Mouse (Mus musculus): ENCODE measurements at regions not wholly inside any gene's neighbourhood (a gene's known extent, or its start where the extent isn't known, plus 50 kb on each side); places are given as distances from the start of the nearest gene placed in this dataset.

GRCm38 (mm10) chr2:160148936-160149335 is 185.0 kb downstream of the Gm826 start:
- H3K4me2 ChIP-seq (ENCODE audit: low read depth, low read length): no peak overlapping the region
- WGBS: 82% methylated on average over 3 of the region's 3 CpGs
- no peaks in the 10 kb centered on the region for H3K27me3 ChIP-seq (ENCODE audit: control insufficient read depth, insufficient read depth, low read length)
- DNase-seq (ENCODE audit: low spot score): no peak
- no peak overlapping the region for H3K27ac ChIP-seq (ENCODE audit: low read depth)
- H3K9ac ChIP-seq (replicated peaks; ENCODE audit: low read depth, low read length): no peak overlapping the region
- no peaks in the 10 kb centered on the region for H3K4me1 ChIP-seq (ENCODE audit: control insufficient read depth, insufficient read depth)
- H3K9me3 ChIP-seq (replicated peaks; ENCODE audit: control insufficient read depth, low read length): no peaks in the 10 kb centered on the region
- no peak for TF ChIP-seq EP300 (IDR thresholded peaks at IDR 0.05; ENCODE audit: low read depth)
- TF ChIP-seq CTCF (IDR thresholded peaks at IDR 0.05; ENCODE audit: low read depth): no peak
- ATAC-seq (ENCODE audit: insufficient read depth, low read depth): no peak
- H3K4me3 ChIP-seq (ENCODE audit: low read depth, low read length): no peak overlapping the region
- H3K36me3 ChIP-seq (replicated peaks; ENCODE audit: control insufficient read depth, insufficient read depth, low read length): no peaks in the 10 kb centered on the region

- no peaks in the 10 kb centered on the region for H3K27me3 ChIP-seq (ENCODE audit: control insufficient read depth, insufficient read depth, low read length)
- no peak overlapping the region for H3K4me3 ChIP-seq (ENCODE audit: low read depth, low read length)
- H3K4me2 ChIP-seq (ENCODE audit: low read depth, low read length): no peak overlapping the region
- TF ChIP-seq EP300 (IDR thresholded peaks at IDR 0.05; ENCODE audit: low read depth) (no peak), CTCF (IDR thresholded peaks at IDR 0.05; ENCODE audit: low read depth) (no peak)
- H3K4me1 ChIP-seq (ENCODE audit: control insufficient read depth, insufficient read depth): no peaks in the 10 kb centered on the region
- ATAC-seq (ENCODE audit: insufficient read depth, low read depth) (no peak), DNase-seq (ENCODE audit: low spot score) (no peak)
- no peak overlapping the region for H3K27ac ChIP-seq (ENCODE audit: low read depth)
- no peaks in the 10 kb centered on the region for H3K36me3 ChIP-seq (replicated peaks; ENCODE audit: control insufficient read depth, insufficient read depth, low read length)
- H3K9ac ChIP-seq (replicated peaks; ENCODE audit: low read depth, low read length): no peak overlapping the region
- no peaks in the 10 kb centered on the region for H3K9me3 ChIP-seq (replicated peaks; ENCODE audit: control insufficient read depth, low read length)
- 73% methylated on average over 10 of the region's 10 CpGs for WGBS
These were observed 185.4 kb downstream of the Gm826 start for GRCm38 (mm10) chr2:160148516-160148915.

DNA sequence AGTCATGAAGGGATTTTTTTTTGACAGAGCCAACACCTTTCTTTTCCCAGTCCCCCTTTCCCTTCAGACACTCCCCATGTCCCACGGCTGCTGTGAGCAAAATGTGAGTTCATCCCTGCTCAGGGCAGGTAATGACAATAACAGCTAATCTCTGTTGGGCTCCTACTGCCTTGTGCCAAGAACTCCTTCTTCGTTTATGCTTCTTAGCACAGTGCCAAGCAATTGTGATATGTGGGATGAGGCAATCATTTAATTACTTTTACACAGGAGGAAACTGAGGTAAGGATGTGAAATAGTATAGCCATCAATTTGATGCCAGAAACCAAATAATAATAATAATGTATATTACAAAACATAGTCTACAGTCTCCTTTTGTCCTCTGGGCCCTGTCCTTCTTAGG is 185.9 kb downstream of the Gm826 start:
- H3K27me3 ChIP-seq (ENCODE audit: control insufficient read depth, insufficient read depth, low read length): no peaks in the 10 kb centered on the region
- no peaks in the 10 kb centered on the region for H3K4me1 ChIP-seq (ENCODE audit: control insufficient read depth, insufficient read depth)
- H3K4me2 ChIP-seq (ENCODE audit: low read depth, low read length): no peak overlapping the region
- DNase-seq (ENCODE audit: low spot score) (no peak), ATAC-seq (ENCODE audit: insufficient read depth, low read depth) (no peak)
- WGBS: 50% methylated on average over 2 of the region's 2 CpGs
- H3K4me3 ChIP-seq (ENCODE audit: low read depth, low read length): no peak overlapping the region
- TF ChIP-seq EP300 (IDR thresholded peaks at IDR 0.05; ENCODE audit: low read depth): no peak
- no peak for TF ChIP-seq CTCF (IDR thresholded peaks at IDR 0.05; ENCODE audit: low read depth)
- H3K36me3 ChIP-seq (replicated peaks; ENCODE audit: control insufficient read depth, insufficient read depth, low read length): no peaks in the 10 kb centered on the region
- no peaks in the 10 kb centered on the region for H3K9me3 ChIP-seq (replicated peaks; ENCODE audit: control insufficient read depth, low read length)
- H3K27ac ChIP-seq (ENCODE audit: low read depth): no peak overlapping the region
- no peak overlapping the region for H3K9ac ChIP-seq (replicated peaks; ENCODE audit: low read depth, low read length)

- Histone ChIP-seq H3K27ac (ENCODE audit: low read depth) (no peak overlapping the region), H3K27me3 (ENCODE audit: control insufficient read depth, insufficient read depth, low read length) (no peaks in the 10 kb centered on the region), H3K4me2 (ENCODE audit: low read depth, low read length) (no peak overlapping the region), H3K4me1 (ENCODE audit: control insufficient read depth, insufficient read depth) (no peaks in the 10 kb centered on the region), H3K9me3 (replicated peaks; ENCODE audit: control insufficient read depth, low read length) (no peaks in the 10 kb centered on the region), H3K36me3 (replicated peaks; ENCODE audit: control insufficient read depth, insufficient read depth, low read length) (no peaks in the 10 kb centered on the region), H3K4me3 (ENCODE audit: low read depth, low read length) (no peak overlapping the region), H3K9ac (replicated peaks; ENCODE audit: low read depth, low read length) (no peak overlapping the region)
- ATAC-seq (ENCODE audit: insufficient read depth, low read depth): no peak
- no peak for TF ChIP-seq EP300 (IDR thresholded peaks at IDR 0.05; ENCODE audit: low read depth)
- no peak for TF ChIP-seq CTCF (IDR thresholded peaks at IDR 0.05; ENCODE audit: low read depth)
- WGBS: 72% methylated on average over 4 of the region's 4 CpGs
- DNase-seq (ENCODE audit: low spot score): no peak
These were observed 193.7 kb downstream of the Gm826 start for GRCm38 (mm10) chr2:160140166-160140740.

GRCm38 (mm10) chr2:160138091-160138490 is 195.9 kb downstream of the Gm826 start:
- no peak for TF ChIP-seq EP300 (IDR thresholded peaks at IDR 0.05; ENCODE audit: low read depth)
- WGBS: 48% methylated on average over 2 of the region's 2 CpGs
- H3K9me3 ChIP-seq (replicated peaks; ENCODE audit: control insufficient read depth, low read length): no peaks in the 10 kb centered on the region
- no peaks in the 10 kb centered on the region for H3K36me3 ChIP-seq (replicated peaks; ENCODE audit: control insufficient read depth, insufficient read depth, low read length)
- ATAC-seq (ENCODE audit: insufficient read depth, low read depth): no peak
- H3K27ac ChIP-seq (ENCODE audit: low read depth): no peak overlapping the region
- no peak overlapping the region for H3K4me3 ChIP-seq (ENCODE audit: low read depth, low read length)
- no peak overlapping the region for H3K4me2 ChIP-seq (ENCODE audit: low read depth, low read length)
- DNase-seq (ENCODE audit: low spot score): no peak
- H3K4me1 ChIP-seq (ENCODE audit: control insufficient read depth, insufficient read depth): no peaks in the 10 kb centered on the region
- H3K9ac ChIP-seq (replicated peaks; ENCODE audit: low read depth, low read length): no peak overlapping the region
- no peaks in the 10 kb centered on the region for H3K27me3 ChIP-seq (ENCODE audit: control insufficient read depth, insufficient read depth, low read length)

GRCm38 (mm10) chr2:160131797-160132196 is 202.2 kb downstream of the Gm826 start:
- DNase-seq (ENCODE audit: low spot score) (no peak), ATAC-seq (ENCODE audit: insufficient read depth, low read depth) (no peak)
- Histone ChIP-seq H3K9me3 (replicated peaks; ENCODE audit: control insufficient read depth, low read length) (no peaks in the 10 kb centered on the region), H3K9ac (replicated peaks; ENCODE audit: low read depth, low read length) (no peak overlapping the region), H3K4me2 (ENCODE audit: low read depth, low read length) (no peak overlapping the region), H3K27ac (ENCODE audit: low read depth) (no peak overlapping the region), H3K4me1 (ENCODE audit: control insufficient read depth, insufficient read depth) (no peaks in the 10 kb centered on the region), H3K27me3 (ENCODE audit: control insufficient read depth, insufficient read depth, low read length) (no peaks in the 10 kb centered on the region), H3K4me3 (ENCODE audit: low read depth, low read length) (no peak overlapping the region), H3K36me3 (replicated peaks; ENCODE audit: control insufficient read depth, insufficient read depth, low read length) (no peaks in the 10 kb centered on the region)
- 23% methylated on average over 2 of the region's 2 CpGs for WGBS
- TF ChIP-seq EP300 (IDR thresholded peaks at IDR 0.05; ENCODE audit: low read depth) (no peak), CTCF (IDR thresholded peaks at IDR 0.05; ENCODE audit: low read depth) (no peak)

Data from heart, postnatal 0 days (tissue).